Mouse (Mus musculus) liver, embryonic 13.5 days (tissue): ENCODE measurements around the gene Wdr4. TPM values are rescaled to one million over a fixed set of nuclear protein-coding genes. Genes with fewer than 3 reads are reported as not detected.

ENCODE experiments used
- ATAC-seq: fragments of 200-750 bp; cut with Nextera tagmentation; 2 replicates; pipeline ENCODE4 v1.8.0; 2017; ENCODE audit warnings: low read depth, mild to moderate bottlenecking, moderate number of reproducible peaks, moderate library complexity
- DNase-seq: peaks from one replicate; pipeline ENCODE4 v3.0.0; 2022
- H3K27ac ChIP-seq: fragments of 300-500 bp; sonication (generic); 2 replicates; pipeline ENCODE4 v1.5.1; 2015; ENCODE audit warnings: moderate library complexity, mild to moderate bottlenecking, inconsistent platforms
- H3K27me3 ChIP-seq: fragments of 300-500 bp; sonication (generic); 2 replicates; pipeline ENCODE4 v1.6.1; 2015; ENCODE audit warnings: mild to moderate bottlenecking, inconsistent platforms
- H3K36me3 ChIP-seq: fragments of 300-500 bp; sonication (generic); 2 replicates; pipeline ENCODE4 v1.6.1; 2015; ENCODE audit warnings: mild to moderate bottlenecking, inconsistent platforms
- H3K4me1 ChIP-seq: fragments of 300-500 bp; sonication (generic); replicated peaks from 2 replicates; pipeline ENCODE4 v1.6.1; 2015; ENCODE audit warnings: inconsistent platforms
- H3K4me2 ChIP-seq: fragments of 300-500 bp; sonication (generic); 2 replicates; pipeline ENCODE4 v1.6.1; 2015; ENCODE audit warnings: inconsistent platforms, mild to moderate bottlenecking, moderate library complexity
- H3K4me3 ChIP-seq: fragments of 300-500 bp; sonication (generic); replicated peaks from 2 replicates; pipeline ENCODE4 v1.5.1; 2015; ENCODE audit warnings: mild to moderate bottlenecking, inconsistent platforms
- H3K9ac ChIP-seq: fragments of 300-500 bp; sonication (generic); 2 replicates; pipeline ENCODE4 v1.6.1; 2015; ENCODE audit warnings: mild to moderate bottlenecking, inconsistent platforms
- H3K9me3 ChIP-seq: fragments of 300-500 bp; sonication (generic); replicated peaks from 2 replicates; pipeline ENCODE4 v1.6.1; 2016; ENCODE audit warnings: inconsistent platforms
- WGBS: fragments of 180-500 bp; shearing (Covaris S2); methylation state at CpG from one replicate; pipeline ENCODE4 v1.1.7; 2015; ENCODE audit not compliant: insufficient replicate concordance; 5-methylcytosine and 5-hydroxymethylcytosine counted together
- polyA plus RNA-seq: library from polyadenylated mRNA; unstranded; fragments of >200 nt; fragmentation: Nextera tagmentation; extraction: Ambion mirVana; gene quantifications from 2 replicates; pipeline ENCODE4 v1.2.1, GENCODE M21; 2015

The Wdr4 gene
- polyA plus RNA-seq, 1 experiment from 2014 or later, result 39.4 TPM

DNA sequence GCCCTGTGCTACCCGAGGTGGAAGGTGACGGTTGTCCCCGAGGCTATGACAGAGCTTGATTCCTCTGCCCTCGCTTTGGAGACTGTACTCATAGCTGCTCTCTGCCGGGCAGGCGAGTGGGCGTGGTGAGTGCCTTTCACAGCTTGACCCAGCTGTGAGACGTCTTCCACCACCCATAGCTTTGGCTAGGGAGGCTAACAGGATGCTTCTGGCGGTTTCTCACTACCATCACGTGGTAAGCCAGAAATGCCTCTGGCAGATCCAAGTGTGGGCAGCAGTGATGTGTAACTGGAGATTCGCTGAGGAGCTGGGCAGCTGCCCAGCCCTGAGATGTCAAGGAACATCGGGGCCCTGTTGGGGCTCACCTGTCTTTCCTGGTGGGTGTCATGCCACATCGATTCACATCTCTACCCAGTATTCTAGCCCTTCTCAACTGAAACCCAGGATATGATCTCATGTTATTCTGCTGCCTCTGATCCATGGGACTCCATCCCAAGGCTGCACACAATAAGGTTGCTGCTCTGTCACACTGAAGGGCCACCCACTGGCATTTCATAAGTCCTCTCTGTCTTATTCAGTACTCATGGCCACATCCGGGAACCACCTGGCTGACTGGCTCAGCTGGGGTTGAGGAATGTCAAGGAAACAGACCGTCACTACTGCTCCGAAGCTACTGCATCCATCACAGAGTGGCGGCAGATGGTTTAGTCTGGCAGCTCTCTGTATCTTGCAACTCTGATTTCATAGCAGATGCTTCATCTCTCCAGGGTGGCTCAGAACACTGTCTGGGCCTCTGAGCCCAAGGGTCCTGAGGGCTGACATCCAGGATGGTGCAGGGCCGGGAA, 62.8 kb downstream of the Wdr4 start:
- WGBS, result 58% methylated on average over 18 of the region's 18 CpGs
- Histone ChIP-seq H3K4me1 (peaks cover 3% of the 10 kb centered on the region; the same call in 1 of the 2 replicates), H3K9me3 (no peaks in the 10 kb centered on the region), H3K4me3 (no peak overlapping the region), H3K36me3 (no peaks in the 10 kb centered on the region), H3K27me3 (no peaks in the 10 kb centered on the region), H3K27ac (no peak overlapping the region), H3K9ac (no peak overlapping the region), H3K4me2 (no peak overlapping the region)
- DNase-seq (no peak), ATAC-seq (no peak)

DNA sequence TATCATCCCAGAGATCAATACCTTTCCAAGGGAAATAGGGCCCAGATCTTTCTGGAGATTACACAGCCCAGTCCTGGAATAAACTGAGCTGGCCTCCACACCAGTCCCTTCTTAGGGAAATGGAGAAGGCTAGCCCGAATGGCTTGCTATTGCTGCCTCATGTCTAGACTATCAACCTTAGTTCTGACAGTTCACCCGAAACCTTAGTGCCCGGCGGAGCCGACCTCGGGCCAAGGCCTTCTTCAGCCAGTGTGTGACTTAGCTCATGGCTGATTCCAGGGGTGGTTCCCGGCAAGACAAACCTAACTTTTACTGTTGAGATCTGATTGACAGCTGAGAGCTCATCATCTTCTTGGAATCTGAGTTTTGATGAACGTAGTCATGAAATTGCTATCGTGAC, 65.7 kb downstream of the Wdr4 start:
- H3K4me1 ChIP-seq, result peaks cover 3% of the 10 kb centered on the region; the same call in 1 of the 2 replicates
- H3K9ac ChIP-seq, result no peak overlapping the region

DNA sequence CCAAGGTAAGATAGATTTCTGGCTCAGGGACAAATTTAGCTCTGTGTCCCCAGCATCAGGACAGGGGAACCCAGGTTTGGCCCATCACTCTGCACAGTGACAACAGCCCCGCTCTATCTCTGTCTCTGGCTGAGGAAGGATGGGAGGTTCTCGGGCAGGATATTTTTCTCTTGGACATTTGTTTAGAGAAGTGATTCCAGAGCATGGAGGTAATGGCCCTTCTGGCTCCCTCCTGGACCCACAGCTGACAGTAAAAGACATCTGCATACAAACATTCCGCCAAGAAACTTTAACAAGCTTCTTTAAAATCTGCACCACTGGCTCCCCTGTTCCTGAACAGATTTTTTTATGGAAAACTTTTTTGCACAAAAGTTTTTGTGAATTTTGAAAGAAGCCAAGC, 66.3 kb downstream of the Wdr4 start:
- ATAC-seq (no peak), DNase-seq (no peak)
- Histone ChIP-seq H3K27me3 (no peaks in the 10 kb centered on the region), H3K9me3 (no peaks in the 10 kb centered on the region), H3K4me1 (peaks cover 3% of the 10 kb centered on the region; the same call in 1 of the 2 replicates), H3K36me3 (no peaks in the 10 kb centered on the region), H3K27ac (no peak overlapping the region), H3K4me2 (no peak overlapping the region), H3K4me3 (no peak overlapping the region), H3K9ac (no peak overlapping the region)
- WGBS, result 48% methylated on average over 3 of the region's 3 CpGs

More for the DNA sequence above, 65.7 kb downstream of the Wdr4 start:
- no peak overlapping the region for H3K4me2 ChIP-seq
- no peaks in the 10 kb centered on the region for H3K27me3 ChIP-seq
- no peak for ATAC-seq
- whole genome bisulfite sequencing, result 64% methylated on average over 9 of the region's 9 CpGs
- H3K9me3 ChIP-seq, result no peaks in the 10 kb centered on the region
- DNase-seq, result no peak
- no peaks in the 10 kb centered on the region for H3K36me3 ChIP-seq
- H3K27ac ChIP-seq, result no peak overlapping the region
- no peak overlapping the region for H3K4me3 ChIP-seq

- Histone ChIP-seq H3K4me3 (no peak overlapping the region), H3K9me3 (no peaks in the 10 kb centered on the region), H3K4me1 (peaks cover 3% of the 10 kb centered on the region; the same call in 1 of the 2 replicates), H3K27ac (no peak overlapping the region), H3K4me2 (no peak overlapping the region), H3K36me3 (no peaks in the 10 kb centered on the region), H3K27me3 (no peaks in the 10 kb centered on the region), H3K9ac (no peak overlapping the region)
- DNase-seq, result no peak
- no peak for ATAC-seq
- 52% methylated on average over 2 of the region's 2 CpGs for WGBS
These were observed 67.0 kb downstream of the Wdr4 start for GRCm38 (mm10) chr17:31452816-31453215.

DNA sequence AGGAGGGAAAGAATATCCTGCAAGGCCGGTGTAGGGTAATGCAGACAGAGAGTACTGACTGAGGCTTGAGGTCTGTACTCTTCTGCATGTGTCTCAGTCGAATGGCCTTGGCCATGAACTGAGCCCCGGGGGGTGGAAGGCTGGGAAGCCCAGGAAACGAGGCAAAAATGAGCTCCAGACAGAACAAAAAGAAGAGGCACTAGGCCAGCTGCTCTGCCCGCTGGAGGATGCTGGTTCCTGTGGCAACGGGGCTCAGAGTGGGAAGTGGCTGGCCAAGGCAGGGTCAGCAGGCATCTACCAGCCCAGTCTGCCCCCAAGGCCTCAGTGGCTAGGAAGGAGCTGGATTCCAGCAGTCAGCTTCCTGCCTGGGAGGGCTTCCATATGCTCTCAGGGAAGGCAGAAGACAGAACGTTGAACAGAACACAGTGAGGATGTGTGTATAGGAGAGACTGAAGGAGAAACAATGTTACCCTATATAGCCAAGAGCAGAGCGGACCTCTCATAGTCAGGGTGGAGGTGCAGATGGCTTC, 68.5 kb downstream of the Wdr4 start:
- DNase-seq (no peak), ATAC-seq (no peak)
- WGBS, result 41% methylated on average over 8 of the region's 8 CpGs
- no peaks in the 10 kb centered on the region for H3K36me3 ChIP-seq
- no peak overlapping the region for H3K4me2 ChIP-seq
- peaks cover 3% of the 10 kb centered on the region; the same call in 1 of the 2 replicates for H3K4me1 ChIP-seq
- H3K9me3 ChIP-seq, result no peaks in the 10 kb centered on the region
- no peak overlapping the region for H3K27ac ChIP-seq
- H3K9ac ChIP-seq, result no peak overlapping the region
- H3K4me3 ChIP-seq, result no peak overlapping the region
- no peaks in the 10 kb centered on the region for H3K27me3 ChIP-seq

DNA sequence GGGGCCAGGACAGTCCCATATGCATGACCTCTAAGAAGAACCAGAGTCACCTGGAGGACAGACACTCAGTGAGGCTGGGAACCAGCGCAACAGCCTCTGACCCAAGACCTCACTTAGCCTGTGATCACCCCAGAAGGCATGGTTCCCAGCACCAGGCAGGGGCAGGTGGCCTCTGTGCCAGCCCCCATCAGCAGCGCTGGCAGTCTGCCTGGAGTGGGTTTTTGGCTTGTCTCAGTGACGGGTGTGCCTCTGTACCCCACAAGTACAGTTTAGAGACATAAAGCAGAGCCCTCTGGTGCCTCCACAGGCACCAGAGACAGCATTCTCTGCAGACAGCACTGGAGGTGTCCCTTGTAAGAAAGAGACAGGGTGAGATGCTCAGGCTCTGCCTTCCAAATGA, 69.6 kb downstream of the Wdr4 start:
- H3K4me1 ChIP-seq, result peaks cover 7% of the 10 kb centered on the region
- H3K27me3 ChIP-seq, result no peaks in the 10 kb centered on the region
- H3K4me2 ChIP-seq, result no peak overlapping the region
- H3K27ac ChIP-seq, result no peak overlapping the region
- H3K9ac ChIP-seq, result no peak overlapping the region
- WGBS, result 58% methylated on average over 3 of the region's 3 CpGs
- no peaks in the 10 kb centered on the region for H3K9me3 ChIP-seq
- no peak overlapping the region for H3K4me3 ChIP-seq
- no peaks in the 10 kb centered on the region for H3K36me3 ChIP-seq
- DNase-seq (no peak), ATAC-seq (no peak)

DNA sequence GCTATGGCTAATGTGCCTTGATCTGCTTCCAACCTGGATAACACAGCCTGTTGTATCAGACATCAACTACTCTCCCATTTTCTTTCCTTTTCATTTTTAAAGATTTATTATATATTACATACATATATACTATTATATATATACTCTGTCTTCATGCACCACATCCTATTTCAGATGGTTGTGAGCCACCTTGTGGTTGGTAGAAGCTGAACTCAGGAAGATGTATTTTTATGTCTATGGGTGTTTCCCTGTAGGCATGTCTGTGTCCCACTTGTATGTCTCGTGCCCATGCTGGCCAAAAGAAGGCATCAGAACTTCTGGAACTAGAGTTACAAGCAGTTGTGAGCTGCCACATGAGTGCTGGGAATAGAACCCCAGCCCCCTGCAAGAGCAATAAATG, 71.3 kb downstream of the Wdr4 start:
- no peak overlapping the region for H3K4me3 ChIP-seq
- no peaks in the 10 kb centered on the region for H3K27me3 ChIP-seq
- no peaks in the 10 kb centered on the region for H3K36me3 ChIP-seq
- H3K9me3 ChIP-seq, result no peaks in the 10 kb centered on the region
- H3K4me1 ChIP-seq, result peaks cover 16% of the 10 kb centered on the region
- H3K9ac ChIP-seq, result no peak overlapping the region
- H3K27ac ChIP-seq, result no peak overlapping the region
- no peak for DNase-seq
- ATAC-seq, result no peak
- no peak overlapping the region for H3K4me2 ChIP-seq
- 35% methylated on average over 1 of the region's 1 CpGs for WGBS

DNA sequence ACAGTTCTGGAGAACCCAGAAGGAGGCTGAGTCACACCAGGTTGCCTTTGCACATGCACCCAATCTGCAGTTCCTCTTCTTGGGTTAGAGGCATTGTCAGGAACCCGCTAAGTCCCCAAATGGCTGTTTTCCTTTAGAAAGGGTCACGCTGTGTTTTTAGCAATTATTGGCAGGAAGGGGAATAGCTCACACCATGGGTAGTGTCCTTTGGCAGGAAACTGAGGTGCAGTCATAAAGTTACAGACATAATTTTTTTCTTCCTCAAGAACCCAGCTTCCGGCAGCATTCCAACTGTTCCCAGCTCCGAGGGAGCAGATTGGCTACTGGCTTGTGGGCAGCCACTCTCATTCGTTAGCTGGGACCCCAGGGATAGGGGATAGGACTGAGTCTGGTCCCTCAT, 72.0 kb downstream of the Wdr4 start:
- WGBS, result 53% methylated on average over 5 of the region's 5 CpGs
- no peak overlapping the region for H3K4me2 ChIP-seq
- no peak overlapping the region for H3K27ac ChIP-seq
- H3K9me3 ChIP-seq, result no peaks in the 10 kb centered on the region
- no peak overlapping the region for H3K9ac ChIP-seq
- peaks cover 16% of the 10 kb centered on the region for H3K4me1 ChIP-seq
- no peaks in the 10 kb centered on the region for H3K36me3 ChIP-seq
- ATAC-seq (no peak), DNase-seq (no peak)
- no peaks in the 10 kb centered on the region for H3K27me3 ChIP-seq
- no peak overlapping the region for H3K4me3 ChIP-seq

- Histone ChIP-seq H3K27ac (peak overlapping the region; percentile 29; the same call in 1 of the 2 replicates), H3K4me2 (no peak overlapping the region), H3K9me3 (no peaks in the 10 kb centered on the region), H3K36me3 (no peaks in the 10 kb centered on the region), H3K27me3 (no peaks in the 10 kb centered on the region), H3K9ac (no peak overlapping the region), H3K4me1 (peaks cover 16% of the 10 kb centered on the region), H3K4me3 (no peak overlapping the region)
- no peak for DNase-seq
- WGBS, result 27% methylated on average over 7 of the region's 7 CpGs
- ATAC-seq, result peak; percentile 48; the same call in 1 of the 2 replicates
These were observed 74.6 kb downstream of the Wdr4 start for GRCm38 (mm10) chr17:31445061-31445731.
